Mouse (Mus musculus): ENCODE data around the gene Errfi1. TPM values are rescaled to one million over a fixed set of nuclear protein-coding genes. Genes with fewer than 3 reads are reported as not detected.
A peak's percentile ranks its signal among the peaks of the same experiment; 100 is the strongest.

Gene Errfi1
- polyA plus RNA-seq, 1 experiment, result not detected

DNA sequence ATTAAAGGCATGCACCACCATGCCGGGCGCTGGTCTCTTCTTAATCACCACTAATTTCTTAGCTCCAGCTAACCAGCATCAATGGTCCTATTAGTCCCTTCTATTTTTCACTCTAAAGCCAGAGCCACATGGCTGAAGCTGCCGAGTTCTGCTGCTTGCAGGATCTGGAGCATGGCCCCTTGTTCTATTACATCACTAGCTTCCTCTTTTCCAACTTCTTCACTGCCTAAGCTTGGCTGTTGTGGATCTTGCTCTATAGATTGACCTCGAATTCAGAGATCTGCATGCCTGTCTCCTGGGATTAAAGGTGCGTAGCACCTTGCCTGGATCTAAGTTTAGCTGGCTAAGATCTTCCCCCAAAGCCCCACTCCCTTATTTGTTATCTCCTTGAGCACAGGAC is 28.9 kb downstream of the Errfi1 start:
- no peak overlapping the region for H3K4me3 ChIP-seq (ENCODE audit: insufficient read depth, low read depth, low read length)
- WGBS, result 86% methylated on average over 5 of the region's 5 CpGs
- H3K4me1 ChIP-seq (ENCODE audit: control insufficient read depth, insufficient read depth, low read length), result no peaks in the 10 kb centered on the region
- no peak overlapping the region for H3K27ac ChIP-seq (ENCODE audit: insufficient read depth, low read depth, low read length)
- TF ChIP-seq CTCF (IDR thresholded peaks at IDR 0.05; ENCODE audit: insufficient read depth, low read depth, low read length), result no peak

DNA sequence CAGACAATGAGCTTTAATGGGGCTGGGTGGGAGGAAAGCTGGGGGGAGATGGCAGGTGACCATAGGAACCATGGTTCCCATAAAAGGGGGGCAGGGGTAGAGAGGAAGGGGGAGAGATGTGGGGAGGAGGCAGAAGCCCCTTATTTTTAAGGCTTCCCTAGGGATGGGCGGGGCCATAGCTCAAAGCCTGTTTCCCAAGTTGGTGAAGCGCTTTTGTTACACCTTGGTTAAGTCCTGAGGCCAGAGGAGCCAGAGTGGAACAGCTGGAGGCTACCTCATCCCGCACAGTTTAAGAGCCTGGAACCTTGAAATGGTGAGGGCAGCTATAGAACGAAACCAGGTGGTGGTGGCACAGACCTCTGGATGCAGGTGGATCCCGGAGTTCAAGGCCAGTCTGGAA is 34.2 kb downstream of the Errfi1 start:
- 92% methylated on average over 5 of the region's 5 CpGs for WGBS
- H3K4me3 ChIP-seq (ENCODE audit: insufficient read depth, low read depth, low read length), result no peak overlapping the region
- H3K27ac ChIP-seq (ENCODE audit: insufficient read depth, low read depth, low read length), result no peak overlapping the region
- no peak for TF ChIP-seq POLR2A (IDR thresholded peaks at IDR 0.05; ENCODE audit: insufficient read depth, low read depth, low read length)
- TF ChIP-seq CTCF (IDR thresholded peaks at IDR 0.05; ENCODE audit: insufficient read depth, low read depth, low read length), result no peak
- H3K4me1 ChIP-seq (ENCODE audit: control insufficient read depth, insufficient read depth, low read length), result no peaks in the 10 kb centered on the region

DNA sequence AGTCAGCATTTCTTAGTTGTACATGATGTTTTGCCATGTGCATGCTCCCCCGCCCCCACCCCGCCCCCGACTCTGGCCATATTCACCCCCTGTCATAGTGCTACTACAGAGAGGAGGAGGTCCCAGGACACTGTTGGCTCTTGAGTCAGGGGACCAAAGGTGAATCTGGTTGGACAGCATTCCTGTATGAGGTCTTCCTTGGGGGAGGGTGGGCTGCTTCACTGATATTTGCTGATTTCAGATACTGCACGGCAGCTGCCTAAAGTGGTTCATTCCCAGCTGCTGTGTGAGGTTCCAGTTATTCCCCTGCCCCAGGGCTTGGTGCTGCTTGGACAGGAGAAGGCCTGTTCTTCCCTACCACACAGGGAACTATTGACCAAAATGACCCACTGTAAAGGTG is 34.8 kb downstream of the Errfi1 start:
- TF ChIP-seq POLR2A (IDR thresholded peaks at IDR 0.05; ENCODE audit: insufficient read depth, low read depth, low read length) (no peak), CTCF (IDR thresholded peaks at IDR 0.05; ENCODE audit: insufficient read depth, low read depth, low read length) (no peak)
- 87% methylated on average over 4 of the region's 4 CpGs for WGBS
- H3K27ac ChIP-seq (ENCODE audit: insufficient read depth, low read depth, low read length), result no peak overlapping the region
- H3K4me1 ChIP-seq (ENCODE audit: control insufficient read depth, insufficient read depth, low read length), result no peaks in the 10 kb centered on the region
- H3K4me3 ChIP-seq (ENCODE audit: insufficient read depth, low read depth, low read length), result no peak overlapping the region

DNA sequence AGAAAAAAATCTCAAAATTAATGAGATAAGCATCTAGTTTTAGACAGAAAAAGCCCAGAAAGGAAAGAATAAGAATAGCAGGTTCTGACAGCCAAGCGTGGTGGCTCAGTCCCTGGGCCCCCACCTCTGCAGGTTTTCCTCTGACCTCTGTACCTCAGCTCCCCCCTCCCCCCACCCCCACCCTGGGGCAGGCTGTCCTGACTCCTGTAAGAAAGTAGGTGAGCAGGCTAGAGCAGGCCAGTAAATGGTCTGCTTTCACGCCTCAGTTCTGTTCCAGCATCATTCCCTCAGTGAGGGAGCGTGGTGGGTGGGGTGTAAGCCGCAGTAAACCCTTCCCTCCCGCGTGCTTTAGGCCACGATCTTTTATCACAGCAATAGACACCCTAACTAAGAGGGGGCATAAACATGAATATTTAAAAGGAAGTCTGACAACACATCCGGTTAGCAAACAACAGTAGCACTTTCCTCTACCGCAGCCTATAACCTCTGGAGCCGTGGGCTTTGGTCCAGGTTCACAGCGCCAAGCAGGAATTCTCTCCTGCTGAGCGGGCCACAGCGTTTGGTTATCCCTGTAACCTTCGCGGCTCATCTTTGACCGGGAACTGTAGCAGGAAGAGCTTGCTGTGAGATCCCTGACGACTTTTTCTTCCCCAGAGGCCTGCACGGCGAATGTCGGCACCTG is 35.7 kb downstream of the Errfi1 start:
- TF ChIP-seq CTCF (IDR thresholded peaks at IDR 0.05; ENCODE audit: insufficient read depth, low read depth, low read length) (no peak), POLR2A (IDR thresholded peaks at IDR 0.05; ENCODE audit: insufficient read depth, low read depth, low read length) (no peak)
- no peak overlapping the region for H3K27ac ChIP-seq (ENCODE audit: insufficient read depth, low read depth, low read length)
- WGBS, result 43% methylated on average over 20 of the region's 20 CpGs
- H3K4me1 ChIP-seq (ENCODE audit: control insufficient read depth, insufficient read depth, low read length), result no peaks in the 10 kb centered on the region
- H3K4me3 ChIP-seq (ENCODE audit: insufficient read depth, low read depth, low read length), result no peak overlapping the region

DNA sequence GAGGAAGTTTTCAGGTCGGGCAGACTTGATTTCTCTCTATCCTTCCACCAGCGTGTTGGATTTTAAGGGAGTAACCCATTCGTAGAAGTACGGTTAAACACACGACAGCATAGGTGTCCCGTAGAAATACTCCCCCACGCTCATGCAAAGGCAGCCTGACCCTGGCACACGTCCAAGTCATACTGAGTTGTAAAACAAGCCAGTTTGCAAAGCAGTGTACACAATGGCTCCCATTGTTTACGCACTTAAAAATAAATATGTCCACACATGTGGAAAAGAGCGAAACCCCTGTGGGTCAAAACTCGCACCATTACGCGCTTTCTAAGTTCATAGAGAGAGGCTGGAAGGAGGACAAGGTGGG is 36.2 kb downstream of the Errfi1 start:
- no peak overlapping the region for H3K27ac ChIP-seq (ENCODE audit: insufficient read depth, low read depth, low read length)
- no peaks in the 10 kb centered on the region for H3K4me1 ChIP-seq (ENCODE audit: control insufficient read depth, insufficient read depth, low read length)
- no peak overlapping the region for H3K4me3 ChIP-seq (ENCODE audit: insufficient read depth, low read depth, low read length)
- WGBS, result 31% methylated on average over 13 of the region's 13 CpGs
- TF ChIP-seq CTCF (IDR thresholded peaks at IDR 0.05; ENCODE audit: insufficient read depth, low read depth, low read length), result no peak

DNA sequence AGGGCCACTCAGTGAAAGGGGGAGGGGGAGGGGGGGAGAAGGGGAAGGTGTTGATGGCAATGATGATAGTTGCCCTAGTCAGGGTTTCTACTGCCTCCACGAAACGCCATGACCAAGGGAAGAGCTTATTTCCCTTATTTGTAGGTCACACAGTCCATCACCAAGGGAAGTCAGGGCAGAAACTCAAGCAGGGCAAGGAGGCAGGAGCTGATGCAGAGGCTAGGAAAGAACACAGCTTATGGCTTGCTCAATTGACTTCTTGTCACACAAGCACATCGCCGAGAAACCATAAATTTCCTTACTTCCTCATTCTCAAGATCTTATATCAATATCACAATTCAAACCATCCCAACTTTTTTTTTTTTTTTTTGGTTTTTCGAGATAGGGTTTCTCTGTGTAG is 37.6 kb downstream of the Errfi1 start:
- 85% methylated on average over 5 of the region's 5 CpGs for WGBS
- Histone ChIP-seq H3K4me1 (ENCODE audit: control insufficient read depth, insufficient read depth, low read length) (no peaks in the 10 kb centered on the region), H3K4me3 (ENCODE audit: insufficient read depth, low read depth, low read length) (no peak overlapping the region), H3K27ac (ENCODE audit: insufficient read depth, low read depth, low read length) (no peak overlapping the region)
- TF ChIP-seq POLR2A (IDR thresholded peaks at IDR 0.05; ENCODE audit: insufficient read depth, low read depth, low read length) (no peak), CTCF (IDR thresholded peaks at IDR 0.05; ENCODE audit: insufficient read depth, low read depth, low read length) (no peak)

DNA sequence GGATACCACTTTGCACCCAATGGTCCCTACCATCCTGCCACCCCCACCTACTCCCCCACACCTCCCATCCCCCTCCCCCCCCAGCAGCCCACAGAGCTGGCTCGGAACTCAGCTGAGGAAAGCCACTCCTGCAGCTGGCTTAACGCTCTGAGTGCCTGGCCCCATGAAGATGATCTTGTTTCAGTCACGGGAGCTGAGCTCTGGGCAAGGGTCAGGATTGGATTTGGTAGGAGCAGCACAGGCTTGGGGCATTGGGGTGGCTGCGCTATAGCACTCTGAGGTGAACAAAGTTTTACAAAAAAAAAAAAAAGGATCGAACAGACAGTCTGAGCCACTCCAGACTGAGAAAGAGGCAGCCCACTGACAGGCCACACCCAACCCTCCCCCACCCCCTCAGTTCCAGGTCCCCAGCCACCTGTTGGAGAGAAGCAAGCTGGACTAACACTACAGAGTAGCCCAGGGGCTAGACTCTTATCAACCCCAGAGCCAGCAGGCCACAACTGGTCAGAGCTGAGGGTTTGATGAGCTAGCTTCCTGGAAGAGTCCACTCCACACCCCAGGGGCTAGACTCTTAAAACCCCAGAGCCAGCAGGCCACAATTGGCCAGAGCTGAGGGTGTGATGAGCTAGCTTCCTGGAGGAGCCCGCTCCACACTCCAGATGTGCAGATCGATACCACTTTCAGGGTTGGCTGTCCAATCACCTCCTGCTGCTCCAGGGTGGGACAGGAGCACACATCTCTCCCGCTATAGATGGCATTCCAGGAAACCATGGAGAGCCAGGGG is 41.2 kb downstream of the Errfi1 start:
- no peak overlapping the region for H3K4me3 ChIP-seq (ENCODE audit: insufficient read depth, low read depth, low read length)
- no peaks in the 10 kb centered on the region for H3K4me1 ChIP-seq (ENCODE audit: control insufficient read depth, insufficient read depth, low read length)
- no peak overlapping the region for H3K27ac ChIP-seq (ENCODE audit: insufficient read depth, low read depth, low read length)
- WGBS, result 77% methylated on average over 8 of the region's 8 CpGs
- TF ChIP-seq CTCF (IDR thresholded peaks at IDR 0.05; ENCODE audit: insufficient read depth, low read depth, low read length) (no peak), POLR2A (IDR thresholded peaks at IDR 0.05; ENCODE audit: insufficient read depth, low read depth, low read length) (no peak)

DNA sequence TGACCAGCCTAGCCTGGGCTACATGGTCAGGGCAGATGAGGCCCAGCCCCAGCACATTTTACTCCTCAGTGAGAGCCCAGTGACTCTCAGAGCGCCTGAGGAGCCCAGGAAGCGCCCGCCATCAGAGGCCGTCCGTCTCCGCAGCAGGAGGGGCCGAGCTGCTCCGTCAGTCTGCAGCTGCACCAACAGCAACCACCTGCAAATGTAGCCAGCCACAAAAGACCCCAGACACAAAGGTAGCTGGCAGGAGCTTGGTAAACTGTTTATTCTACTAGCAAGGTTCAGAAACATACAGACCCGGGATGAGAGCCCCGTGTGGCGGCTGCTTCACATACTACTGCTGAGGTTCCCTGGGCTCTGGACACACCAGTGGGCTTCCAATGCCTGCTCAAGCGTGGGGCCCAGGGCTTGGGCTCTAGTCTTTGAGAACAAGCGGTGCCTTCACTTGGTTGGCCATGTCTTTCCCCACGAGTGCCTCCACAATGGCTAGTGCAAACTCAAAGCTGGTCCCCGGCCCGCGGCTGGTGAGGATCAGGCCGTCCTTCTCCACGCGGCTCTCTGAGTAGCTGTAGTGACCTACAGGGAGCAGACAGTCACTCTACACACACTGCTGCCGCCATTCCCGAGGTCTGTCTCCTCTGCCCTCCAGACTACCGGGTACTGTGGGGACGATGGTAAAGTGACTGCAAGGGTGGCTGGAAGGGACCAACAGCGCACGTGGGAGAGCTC is 43.3 kb downstream of the Errfi1 start:
- H3K27ac ChIP-seq (ENCODE audit: insufficient read depth, low read depth, low read length), result no peak overlapping the region
- H3K4me1 ChIP-seq (ENCODE audit: control insufficient read depth, insufficient read depth, low read length), result peaks cover 3% of the 10 kb centered on the region; the same call in 1 of the 2 replicates
- no peak overlapping the region for H3K4me3 ChIP-seq (ENCODE audit: insufficient read depth, low read depth, low read length)
- 96% methylated on average over 26 of the region's 26 CpGs for WGBS
- TF ChIP-seq CTCF (IDR thresholded peaks at IDR 0.05; ENCODE audit: insufficient read depth, low read depth, low read length) (no peak), POLR2A (IDR thresholded peaks at IDR 0.05; ENCODE audit: insufficient read depth, low read depth, low read length) (no peak)

DNA sequence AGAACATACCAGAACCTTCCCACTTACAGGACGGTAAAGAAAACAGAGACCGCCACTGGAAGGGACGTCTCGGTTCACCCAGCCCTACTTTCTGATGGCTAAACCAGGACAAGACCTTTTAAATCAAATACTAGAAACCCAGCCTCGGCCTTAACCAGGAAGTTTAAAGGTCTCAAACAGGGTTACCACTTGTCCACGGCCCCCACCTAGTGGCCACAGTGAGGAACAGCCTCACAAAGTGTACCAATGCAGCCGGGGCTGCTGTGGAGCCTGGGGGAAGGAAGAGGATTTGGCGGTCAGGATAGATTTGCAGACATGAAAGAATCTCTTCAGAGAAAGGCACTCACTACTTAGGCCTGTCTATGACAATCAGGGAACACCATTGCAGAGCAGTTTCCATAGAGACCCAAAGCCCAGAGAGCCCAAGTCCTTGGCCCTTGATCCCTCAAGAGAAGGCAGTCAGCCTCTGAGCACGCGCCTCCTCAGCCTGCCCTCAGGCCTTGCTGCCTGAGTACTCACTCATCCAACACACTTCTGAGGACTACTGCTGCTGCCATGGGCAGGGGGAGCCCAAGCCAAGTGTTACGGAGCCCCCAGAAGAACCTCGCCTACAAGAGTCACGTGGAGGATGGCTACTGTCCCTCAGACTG is 45.1 kb downstream of the Errfi1 start:
- Histone ChIP-seq H3K4me3 (ENCODE audit: insufficient read depth, low read depth, low read length) (no peak overlapping the region), H3K4me1 (ENCODE audit: control insufficient read depth, insufficient read depth, low read length) (peaks cover 3% of the 10 kb centered on the region; the same call in 1 of the 2 replicates), H3K27ac (ENCODE audit: insufficient read depth, low read depth, low read length) (no peak overlapping the region)
- TF ChIP-seq POLR2A (IDR thresholded peaks at IDR 0.05; ENCODE audit: insufficient read depth, low read depth, low read length) (no peak), CTCF (IDR thresholded peaks at IDR 0.05; ENCODE audit: insufficient read depth, low read depth, low read length) (peak; percentile 69)
- WGBS, result 57% methylated on average over 13 of the region's 13 CpGs
